Comparison of ENCODE assay signal across 14 mouse cellular contexts in the genomic region with DNA sequence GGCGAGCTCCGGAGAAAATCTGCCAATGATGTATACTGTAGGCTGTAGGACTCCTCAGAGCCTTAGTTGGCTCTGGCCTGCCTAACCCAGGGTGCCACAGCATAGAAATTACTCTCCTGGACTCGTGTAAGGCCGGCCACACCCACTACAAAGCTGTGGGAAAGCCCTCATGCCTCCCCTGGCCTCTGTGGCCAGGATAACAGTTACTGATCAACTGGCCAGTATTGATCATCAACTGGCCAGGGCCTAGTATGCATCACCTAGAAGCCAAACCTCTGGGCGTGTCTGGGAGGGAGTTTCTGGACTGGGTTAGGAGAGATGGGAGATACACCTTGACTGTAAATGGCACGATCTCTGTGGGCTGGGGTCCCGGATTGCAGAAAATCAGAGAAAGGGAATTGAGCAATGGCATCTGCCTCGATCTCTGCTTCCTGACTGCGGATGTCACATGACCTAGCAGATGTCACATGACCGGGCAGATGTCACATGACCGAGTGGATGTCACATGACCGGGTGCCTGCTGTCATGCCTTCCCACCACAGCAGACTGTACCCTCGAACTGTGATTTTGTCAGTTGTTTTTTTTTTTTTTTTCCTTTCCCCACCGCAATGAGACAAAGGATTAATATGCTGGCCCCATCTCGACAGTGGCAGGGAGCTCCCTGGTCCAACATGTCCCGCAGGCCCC. TPM values are rescaled to one million over a fixed set of nuclear protein-coding genes. Genes with fewer than 3 reads are reported as not detected.
A peak's percentile ranks its signal among the peaks of the same experiment; 100 is the strongest.
DNase-seq lines count a peak whose midpoint lies in the region; TF ChIP-seq lines count a peak whose summit lies in the region.
"Had no signal": no experiment of that assay in that cellular context is flagged by ENCODE, and none has a peak within 500 bp of the region (broad histone marks: within the 10 kb centered on the region; RNA-seq: fewer than 3 reads in every experiment).

No protein-coding gene starts in this region.

- no peak overlapping the region; the same call in 1 of the 2 replicates for H3K27ac ChIP-seq in layer of hippocampus, adult 2 months
- H3K27ac ChIP-seq: gastrocnemius, adult 2 months; heart, embryonic 10.5 days had no signal

- TF ChIP-seq CTCF in layer of hippocampus, adult 2 months (conservative IDR thresholded peaks at IDR 0.05) = no peak

- H3K4me3 ChIP-seq in layer of hippocampus, adult 2 months = no peak overlapping the region
- H3K4me3 ChIP-seq: gastrocnemius, adult 2 months; heart, embryonic 10.5 days had no signal

- DNase-seq in embryo, embryonic 10 days (ENCODE audit: low spot score) = peak; percentile 48
- DNase-seq in embryo, embryonic 11 days = no peak
- DNase-seq in spleen, adult 18-20 months = peak; percentile 26 to 40
- DNase-seq in spleen, postnatal 10 days (ENCODE audit: low spot score in 2 of 2) = no peak
- peak; percentile 52 for DNase-seq in brain, adult 2 months (ENCODE audit: low read depth, low spot score)
- no peak for DNase-seq in layer of hippocampus, adult 11-12 months (ENCODE audit: low spot score)
- DNase-seq in frontal cortex, postnatal 14 days (ENCODE audit: low spot score in 2 of 2) = no peak
- no peak for DNase-seq in layer of hippocampus, adult 2 months (ENCODE audit: low spot score in 2 of 2)
- DNase-seq: gastrocnemius, adult 2 months; heart, postnatal 4 days; kidney, adult 2 months; lung, postnatal 36 days; right cerebral cortex, postnatal 4 days had no signal

RNA-seq across cellular contexts. Expression of a gene that starts 15.5 kb away (rescaled TPM):
- 10 to 100 TPM; 70.9 to 73.9 TPM for total RNA-seq in layer of hippocampus, adult 2 months (2021)

RNA-seq across cellular contexts. Expression of a gene that starts 47.6 kb away (rescaled TPM):
- 10 to 100 TPM; 91.9 to 96.6 TPM for total RNA-seq in layer of hippocampus, adult 2 months (2021)
- total RNA-seq: gastrocnemius, adult 2 months had no signal

RNA-seq across cellular contexts. Expression of a gene that starts 53.5 kb away (rescaled TPM):
- total RNA-seq in layer of hippocampus, adult 2 months (2021) = not detected

Comparison
In these comparisons a context has a peak if more than half of its experiments do, and no peak if none do; other contexts are left out.
1. DNase-seq: peak in embryo, embryonic 10 days (single experiment), spleen, adult 18-20 months (2 of 2) and brain, adult 2 months (single experiment); none in embryo, embryonic 11 days (single experiment), spleen, postnatal 10 days (0 of 2), layer of hippocampus, adult 11-12 months (single experiment), frontal cortex, postnatal 14 days (0 of 2) and layer of hippocampus, adult 2 months (0 of 2).